Mouse (Mus musculus) spleen, postnatal 4 days (tissue): Measurements from ENCODE around the gene Clmn.
A peak's percentile ranks its signal among the peaks of the same experiment; 100 is the strongest.
"Not testable (repeated sequence)": the region's sequence is repeated elsewhere in the genome, so short reads cannot be mapped to it uniquely, and the experiment has no call there.

ENCODE experiments used
- DNase-seq, 2 experiments: peaks; one replicate each; pipeline ENCODE4 v3.0.0; 2022; ENCODE audit warnings: low spot score in 2 of 2

Gene Clmn

DNA sequence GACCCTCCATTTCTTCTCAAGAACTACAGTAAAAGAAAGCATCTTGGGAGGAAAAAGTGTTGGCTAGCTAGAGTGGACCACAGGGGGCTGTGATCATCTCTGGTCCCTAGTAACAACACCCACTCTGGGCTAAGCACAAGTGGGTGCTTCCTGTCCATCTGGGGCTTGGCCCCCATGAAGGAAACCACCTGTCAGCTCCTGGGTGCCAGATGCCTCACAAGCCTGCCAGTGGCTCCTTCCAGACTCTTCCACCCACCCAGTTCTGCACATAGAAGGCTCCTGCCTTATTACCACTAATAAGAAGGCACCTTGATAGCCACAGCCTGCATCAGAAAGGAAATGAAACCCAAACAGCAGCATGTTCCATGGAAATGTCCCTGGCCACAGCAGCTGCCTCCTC lies 26.4 kb downstream of the Clmn start:
- no peak for DNase-seq

DNA sequence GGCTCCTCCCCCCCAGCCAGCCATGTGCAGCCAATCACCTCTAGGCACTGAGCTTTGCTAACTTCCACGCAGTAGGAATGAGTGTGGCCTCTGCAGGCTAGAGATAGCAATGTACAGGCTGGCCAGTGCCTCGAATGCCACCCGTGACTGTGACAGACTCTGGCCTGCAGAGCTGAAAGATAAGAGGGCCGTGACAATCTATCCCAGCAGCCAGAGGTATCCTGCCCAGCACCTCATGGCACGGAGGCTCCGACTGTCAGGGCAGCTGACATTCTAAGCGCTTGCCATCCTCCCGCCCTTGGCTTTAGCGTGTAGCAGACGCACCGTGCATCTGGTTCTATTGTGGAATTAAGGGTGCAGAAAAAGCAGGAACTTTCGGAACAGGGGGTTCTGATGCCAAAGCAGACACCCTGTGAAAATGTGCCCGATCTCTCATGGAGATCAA lies 26.9 kb downstream of the Clmn start:
- no peak for DNase-seq

DNA sequence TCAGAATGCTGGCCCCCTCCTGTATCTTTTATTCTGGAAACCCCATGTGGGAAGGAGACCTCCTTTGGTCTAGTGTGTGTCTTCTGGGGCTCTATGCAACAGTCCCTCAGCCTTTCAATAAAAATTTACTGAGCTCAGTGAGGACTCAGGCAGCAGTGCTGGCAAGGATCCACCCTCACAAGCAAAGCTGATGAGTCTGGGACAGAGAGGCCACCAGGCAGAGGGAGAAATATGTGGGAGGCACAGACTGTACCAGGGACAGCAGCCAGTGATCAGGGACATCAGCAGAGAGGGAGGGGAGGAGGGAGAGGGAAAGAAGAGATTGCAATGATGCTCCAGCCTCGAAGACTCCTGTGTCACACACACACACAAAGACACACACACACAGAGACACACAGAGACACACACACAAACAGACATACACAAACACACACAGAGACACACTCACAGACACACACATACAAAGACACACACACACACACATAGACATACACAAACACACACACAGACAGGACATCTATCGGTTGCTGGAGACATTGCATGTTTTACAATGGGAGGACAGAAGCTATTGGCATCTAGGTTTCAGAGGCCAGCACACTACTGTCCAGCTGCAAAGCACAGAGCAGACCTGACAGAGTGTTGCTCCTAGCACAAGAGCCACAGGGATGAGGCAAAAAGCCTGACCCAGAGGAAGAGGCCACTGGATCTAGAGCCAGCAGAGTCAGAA lies 27.6 kb downstream of the Clmn start:
- no peak for DNase-seq

DNA sequence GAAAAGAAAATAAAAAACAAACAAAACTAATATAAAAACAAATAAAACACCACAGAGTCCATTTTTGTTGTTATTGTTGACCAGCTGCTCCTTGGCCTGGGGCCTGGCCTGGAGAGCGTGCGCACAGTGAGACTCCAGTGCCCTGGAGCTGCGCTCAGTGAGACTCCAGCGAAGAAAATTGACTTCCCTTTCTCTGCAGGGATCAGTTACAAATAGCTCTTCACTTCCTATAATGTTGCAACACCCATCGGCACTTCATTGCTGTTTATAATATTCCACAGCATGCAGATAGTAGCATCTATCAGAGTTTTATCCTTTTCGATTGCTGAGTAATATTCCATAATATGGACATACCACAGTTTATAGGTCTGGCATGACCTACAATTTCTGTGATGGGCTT lies 28.6 kb downstream of the Clmn start:
- DNase-seq: no peak

DNA sequence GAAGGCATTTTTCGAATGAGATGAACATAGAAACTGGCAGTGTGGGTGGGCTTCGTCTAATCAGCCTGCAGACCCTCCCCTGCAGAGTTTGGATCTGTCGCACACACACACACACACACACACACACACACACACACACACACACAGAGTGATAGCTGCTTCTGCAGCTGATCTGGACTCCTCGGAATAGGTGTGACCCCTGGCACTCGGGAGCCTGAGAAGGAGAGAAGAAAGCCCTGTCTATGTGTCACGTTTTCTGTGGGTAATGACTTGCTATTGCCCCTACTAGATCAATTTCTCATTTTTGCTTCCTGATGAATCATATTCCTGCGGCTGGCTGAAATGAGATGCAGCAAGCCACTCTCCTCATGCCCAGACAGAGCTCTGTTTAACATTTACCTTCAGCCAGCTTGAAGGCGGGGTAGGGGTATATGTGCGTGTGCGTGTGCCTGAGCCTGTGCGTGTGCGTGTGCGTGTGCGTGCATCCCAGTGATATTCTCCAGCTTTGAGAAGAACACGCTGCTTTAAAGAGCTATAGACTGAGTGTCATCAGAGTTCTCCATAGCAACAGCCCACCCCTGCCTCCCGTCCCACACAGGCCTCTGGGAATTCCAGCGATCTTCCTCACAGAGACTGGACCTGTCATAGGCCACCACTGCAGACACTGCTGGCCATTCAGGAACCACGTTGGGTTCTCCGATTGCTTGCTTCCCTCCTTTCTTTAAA lies 29.3 kb downstream of the Clmn start:
- DNase-seq: no peak

DNA sequence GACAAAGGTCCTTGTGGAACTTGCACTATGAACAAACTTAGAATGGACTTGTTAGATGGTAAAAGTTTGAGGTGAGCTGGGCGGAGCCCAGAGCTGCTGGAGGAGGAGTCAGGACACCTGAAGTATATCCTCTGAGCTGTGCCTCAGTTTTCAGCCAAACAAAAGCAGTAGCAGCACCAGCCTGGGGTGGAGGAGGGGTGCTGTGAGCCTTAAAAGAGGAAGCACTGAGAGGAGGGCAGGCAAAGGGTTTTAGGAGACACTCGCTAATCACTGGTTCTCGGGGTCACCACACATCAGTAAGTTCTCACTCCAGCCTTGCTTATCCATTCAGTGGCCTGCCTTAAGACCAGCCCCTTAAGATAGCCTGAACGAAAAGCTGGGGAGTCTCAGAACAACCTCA lies 30.1 kb downstream of the Clmn start:
- DNase-seq: no peak

DNA sequence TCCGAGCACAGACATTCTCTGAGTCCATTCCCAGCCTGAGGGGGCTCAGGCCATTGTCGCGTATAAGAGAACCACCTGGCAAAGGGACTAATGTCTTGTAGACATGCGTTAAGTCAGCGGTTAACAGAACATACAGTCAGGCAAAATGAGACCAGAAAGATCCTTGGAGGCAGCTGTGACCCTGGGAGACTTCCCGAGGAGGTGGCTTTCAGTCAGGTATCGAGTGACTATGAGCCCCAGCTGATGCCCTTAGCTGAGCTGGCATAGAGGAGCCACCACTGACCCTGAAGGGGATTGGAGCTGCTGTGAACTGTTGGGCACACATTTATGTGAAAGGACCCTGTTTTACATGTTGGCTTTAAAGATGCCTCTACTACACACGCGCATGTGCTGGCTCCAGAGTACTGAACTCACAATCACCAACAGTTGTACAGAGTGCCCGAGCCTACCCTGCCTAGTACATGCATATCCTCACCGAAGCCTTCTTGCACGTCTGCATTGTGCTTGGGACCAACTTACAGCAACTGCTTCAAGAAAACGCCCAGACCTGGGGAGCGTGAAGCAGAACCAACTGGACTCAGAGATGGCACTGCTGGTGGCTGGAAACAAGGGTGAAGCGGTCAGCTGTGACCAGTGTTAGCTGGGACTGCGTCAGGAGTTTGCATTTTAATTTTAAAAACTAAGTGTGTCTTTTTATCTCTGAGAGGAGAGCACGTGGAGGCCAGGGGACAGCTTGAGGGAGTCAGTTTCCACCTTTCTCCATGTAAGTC lies 34.0 kb downstream of the Clmn start:
- DNase-seq: no peak

DNA sequence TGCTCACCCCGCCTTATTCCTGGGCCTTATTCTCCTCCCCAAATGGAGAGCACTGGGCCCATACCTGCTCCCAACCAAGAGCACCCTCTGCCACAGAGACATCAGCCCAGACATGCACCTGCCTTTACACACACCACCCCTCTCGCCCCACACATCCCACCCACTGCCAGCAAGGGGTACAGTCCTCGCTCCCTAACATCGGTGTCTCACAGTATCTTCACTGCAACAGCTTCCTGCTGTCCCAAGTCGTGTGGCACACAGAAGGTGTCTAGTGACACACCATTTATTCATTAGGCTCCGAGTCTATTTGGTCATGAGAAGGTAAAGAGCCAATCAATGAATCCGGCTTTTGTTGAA lies 34.6 kb downstream of the Clmn start:
- DNase-seq: no peak

DNA sequence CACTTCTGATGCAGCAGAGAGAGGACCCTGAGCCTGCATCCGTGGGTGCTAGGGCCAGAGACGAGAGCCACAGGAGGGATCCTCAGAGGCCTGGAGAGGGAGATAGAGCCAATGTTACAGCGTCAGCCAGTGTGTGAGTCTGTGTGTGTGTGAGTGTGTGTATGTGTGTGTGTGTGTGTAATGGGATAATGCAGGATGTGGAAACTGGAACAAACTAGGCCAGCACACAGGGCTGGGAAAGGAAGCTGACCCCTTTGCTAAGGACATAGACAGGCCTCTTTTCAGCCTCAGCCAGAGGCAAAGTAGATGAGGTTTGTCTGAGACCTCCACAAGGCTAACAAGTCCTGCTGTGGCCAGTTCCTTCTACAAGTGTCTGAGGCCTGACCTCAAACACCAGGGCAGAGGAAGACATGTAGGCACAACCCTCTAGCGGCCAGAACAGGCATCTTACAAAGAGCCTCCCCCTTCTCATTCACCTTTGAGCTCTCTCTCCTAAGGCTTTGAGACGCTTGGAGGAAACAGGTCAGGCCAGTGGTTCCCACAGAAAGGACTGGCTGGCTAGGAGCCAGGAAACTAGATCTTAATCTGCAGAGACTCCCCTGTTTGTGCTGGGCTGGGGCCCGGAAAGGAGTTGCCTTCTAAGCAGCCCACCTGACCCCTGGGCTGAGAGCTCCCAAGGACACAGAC lies 35.1 kb downstream of the Clmn start:
- no peak for DNase-seq

DNA sequence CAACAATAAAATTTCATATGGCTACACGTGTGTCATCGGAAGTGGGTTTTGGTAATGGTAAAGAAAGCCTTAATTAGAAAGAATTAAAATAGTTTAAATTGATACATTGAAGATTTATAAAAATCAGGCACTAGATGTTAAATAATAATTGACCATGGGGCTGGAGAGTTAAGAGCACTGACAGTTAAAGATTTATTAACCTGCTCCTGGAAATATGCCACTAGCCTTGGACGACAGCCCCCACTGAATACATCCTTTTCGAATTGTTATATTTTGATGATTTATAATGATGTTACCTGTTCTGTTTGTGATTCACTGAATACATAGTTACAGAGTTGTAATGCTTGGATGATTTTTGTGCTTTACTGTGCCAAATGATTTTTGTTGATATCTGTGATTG lies 35.9 kb downstream of the Clmn start:
- not testable (repeated sequence) for DNase-seq

DNA sequence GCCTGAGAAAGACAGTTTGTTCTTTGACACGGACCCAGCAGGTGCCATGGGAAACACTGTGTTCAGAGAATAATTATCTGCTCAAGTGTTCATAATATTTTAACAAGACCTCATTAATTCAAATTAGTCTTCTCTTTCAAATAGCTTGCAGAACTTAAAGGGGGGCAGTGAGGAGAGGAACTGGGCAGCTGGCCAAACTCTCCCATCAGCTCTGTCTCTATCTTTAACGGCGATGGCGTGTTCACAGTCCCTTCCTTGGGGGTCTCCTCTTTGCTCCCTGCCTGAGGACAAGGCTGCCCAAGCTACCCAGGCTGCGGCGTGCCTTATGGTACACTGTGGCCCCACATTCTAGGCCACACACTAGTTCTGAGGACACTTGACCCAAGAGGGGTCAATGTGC lies 37.2 kb downstream of the Clmn start:
- no peak for DNase-seq

DNA sequence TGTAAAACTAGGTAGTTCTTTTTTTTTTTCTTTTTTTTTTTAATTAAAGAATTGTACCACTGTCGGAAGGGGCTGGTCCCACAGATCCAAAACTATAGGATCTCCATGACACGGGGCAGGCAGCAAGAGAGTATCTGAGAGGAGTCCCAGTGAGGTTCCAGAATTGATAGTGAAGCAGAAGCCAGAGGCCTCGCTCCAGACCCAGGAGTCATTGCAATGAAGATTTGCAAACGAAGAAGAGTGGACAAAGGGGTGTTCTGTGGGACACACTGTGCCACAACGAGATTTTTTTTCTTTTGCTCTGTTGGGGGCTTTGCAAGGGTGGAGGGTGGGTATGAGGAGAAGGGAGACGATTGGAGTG lies 40.0 kb downstream of the Clmn start:
- DNase-seq: no peak

DNA sequence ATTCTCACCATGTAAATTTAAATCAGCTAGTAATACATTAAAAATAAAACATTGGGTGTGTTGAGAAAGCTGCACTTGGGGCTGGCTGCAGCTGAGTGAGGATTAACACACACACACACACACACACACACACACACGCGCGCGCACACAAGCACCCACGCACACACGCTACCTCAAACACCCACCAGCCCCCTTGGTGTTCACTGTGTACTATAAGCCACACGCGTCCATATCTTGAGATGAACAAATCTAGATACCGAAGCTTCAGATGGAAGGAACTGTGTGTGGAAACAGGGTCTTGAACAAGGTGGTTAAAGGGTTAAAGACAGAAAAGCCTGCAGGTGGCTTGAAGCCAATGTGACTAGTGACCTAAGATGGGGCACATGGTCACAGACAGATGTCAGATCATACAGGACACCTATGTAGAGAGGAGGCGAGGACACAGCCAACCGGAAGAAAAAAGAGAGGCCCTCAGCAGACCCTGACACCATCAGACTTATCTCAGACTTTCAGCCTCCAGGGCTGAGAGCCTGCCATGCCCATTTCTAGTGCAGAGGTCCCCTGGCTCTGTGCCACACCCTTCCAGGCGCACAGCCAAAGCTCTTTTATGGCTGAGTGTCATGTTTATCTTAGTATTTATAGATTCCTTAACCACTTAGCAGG lies 40.5 kb downstream of the Clmn start:
- DNase-seq: peak; percentile 90 to 92

DNA sequence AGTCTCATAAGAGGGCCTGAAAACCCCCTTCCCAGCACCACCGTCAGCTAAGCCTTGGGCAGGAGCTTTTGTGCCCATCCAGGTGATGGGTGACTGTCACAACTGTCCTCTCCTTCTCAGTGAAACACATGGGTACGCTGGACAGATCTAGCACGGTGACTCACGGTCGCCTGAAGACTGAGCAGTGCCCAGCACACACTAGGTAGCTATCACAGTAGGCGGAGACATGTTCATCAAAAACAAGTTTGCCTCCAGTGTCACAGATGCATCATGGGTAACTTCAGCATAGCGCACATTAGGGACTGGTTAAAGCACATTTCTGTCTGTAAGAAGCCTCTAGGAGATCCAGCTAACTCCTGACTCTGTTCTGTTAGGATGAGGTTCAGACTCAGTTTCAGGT lies 41.2 kb downstream of the Clmn start:
- no peak for DNase-seq

DNA sequence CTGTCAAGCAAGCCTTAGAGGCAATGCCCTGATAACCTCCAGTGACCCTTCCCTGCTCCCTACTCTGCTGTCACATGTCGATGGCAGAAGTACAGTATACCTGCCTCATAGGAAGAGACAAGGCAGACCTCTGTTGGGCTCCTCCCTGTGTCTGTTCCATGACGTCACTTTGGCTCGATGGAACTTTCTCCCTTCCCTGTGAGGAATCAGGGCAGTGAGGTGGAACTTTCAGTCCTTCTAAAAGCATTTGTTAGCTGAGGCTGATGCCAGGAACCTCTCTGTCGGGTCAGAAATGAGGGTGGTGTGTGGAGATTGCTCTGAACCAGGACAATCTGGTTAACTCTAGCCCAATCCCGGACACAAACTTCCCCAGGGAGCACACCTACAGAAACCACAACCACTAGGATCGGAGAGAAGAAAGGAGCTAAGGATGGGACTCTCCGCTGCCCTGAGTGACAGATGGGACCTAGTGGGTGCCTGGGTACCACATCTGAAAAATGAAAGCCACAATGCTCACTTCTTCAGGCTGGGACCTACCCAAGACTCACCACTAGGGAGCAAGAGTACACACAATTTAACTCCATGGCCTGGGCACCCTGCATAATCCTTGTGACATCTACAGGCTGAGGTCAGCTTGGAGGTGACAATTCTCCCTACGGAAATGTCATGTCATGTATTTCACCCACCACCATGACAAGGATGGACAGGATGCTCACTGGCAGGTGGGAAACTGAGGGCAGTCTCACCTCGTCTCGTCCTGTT lies 41.9 kb downstream of the Clmn start:
- DNase-seq: no peak

DNA sequence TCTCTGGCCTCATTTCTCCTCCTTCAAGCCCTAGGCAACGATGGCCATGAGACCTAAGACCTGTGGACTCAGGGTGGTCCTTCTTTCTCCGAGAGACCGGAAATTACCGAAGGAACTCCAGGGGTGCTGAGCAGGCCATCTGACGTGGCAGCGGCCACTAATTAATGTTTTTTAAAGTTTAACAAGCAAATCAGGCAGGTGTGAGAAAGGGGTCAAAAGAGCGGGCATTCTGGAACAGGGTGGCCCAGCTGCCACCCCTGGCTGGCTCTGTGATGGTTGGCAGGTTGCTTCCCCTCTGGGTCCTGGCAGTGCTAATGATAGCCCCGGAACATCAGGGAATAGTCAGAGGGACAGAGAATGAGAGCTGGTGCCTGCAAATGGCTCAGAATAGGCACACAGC lies 42.7 kb downstream of the Clmn start:
- no peak for DNase-seq

DNA sequence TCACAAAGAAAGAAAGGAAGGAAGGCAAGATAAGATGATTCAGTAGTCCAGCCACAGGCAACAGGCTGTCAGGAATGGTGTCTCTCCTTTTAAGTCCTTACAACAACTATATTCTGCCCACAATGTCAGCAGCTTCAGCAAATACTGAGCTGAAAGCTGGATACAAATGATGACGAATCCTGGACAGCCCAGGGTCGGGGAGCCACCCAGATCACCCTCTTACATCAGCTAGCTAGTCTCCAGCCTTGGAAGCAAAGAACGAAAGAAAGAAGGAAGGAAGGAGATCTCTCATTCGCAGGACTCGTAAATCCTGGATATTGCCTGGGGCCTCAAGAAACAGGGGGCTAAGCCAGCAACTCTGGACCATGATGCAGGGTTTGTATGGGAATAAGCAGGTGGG lies 44.8 kb downstream of the Clmn start:
- DNase-seq: no peak

DNA sequence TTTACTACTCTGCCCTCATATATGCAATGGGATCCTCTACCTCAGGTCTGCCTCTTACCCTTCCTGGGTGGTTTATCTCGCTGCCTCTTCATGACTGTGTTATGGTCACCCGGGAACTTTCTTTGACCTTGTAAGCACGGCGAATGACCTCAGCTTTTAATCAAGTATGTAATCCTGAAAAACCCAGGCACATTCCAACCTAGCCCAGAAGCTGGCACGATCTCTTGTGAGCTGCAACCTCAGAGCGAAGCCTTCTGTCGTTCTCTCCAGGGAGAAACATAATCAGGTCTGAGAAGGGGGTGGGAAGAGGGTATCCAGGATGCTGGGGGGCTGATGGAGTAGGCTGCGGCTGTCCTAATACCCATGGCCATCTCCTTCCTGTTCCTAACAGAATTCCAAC lies 45.8 kb downstream of the Clmn start:
- no peak for DNase-seq

DNA sequence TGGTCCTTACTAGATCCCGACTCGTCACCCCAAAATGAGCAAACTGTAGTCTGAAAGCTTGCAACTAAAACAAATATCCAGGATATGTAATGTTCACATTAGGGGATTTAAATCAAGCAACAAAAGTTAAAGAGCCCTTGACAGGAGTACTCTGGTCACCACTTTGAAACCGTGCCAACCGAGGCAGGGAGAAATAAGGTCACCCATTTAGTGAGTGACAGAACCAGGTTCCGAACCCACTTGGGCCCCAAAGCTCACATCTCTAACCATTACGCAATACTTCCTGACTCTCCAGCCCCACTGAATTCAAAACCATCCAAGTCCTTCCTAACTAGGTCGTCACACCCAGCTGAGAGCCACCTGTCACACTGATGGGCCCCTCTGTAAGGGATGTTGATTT lies 46.8 kb downstream of the Clmn start:
- DNase-seq: no peak

DNA sequence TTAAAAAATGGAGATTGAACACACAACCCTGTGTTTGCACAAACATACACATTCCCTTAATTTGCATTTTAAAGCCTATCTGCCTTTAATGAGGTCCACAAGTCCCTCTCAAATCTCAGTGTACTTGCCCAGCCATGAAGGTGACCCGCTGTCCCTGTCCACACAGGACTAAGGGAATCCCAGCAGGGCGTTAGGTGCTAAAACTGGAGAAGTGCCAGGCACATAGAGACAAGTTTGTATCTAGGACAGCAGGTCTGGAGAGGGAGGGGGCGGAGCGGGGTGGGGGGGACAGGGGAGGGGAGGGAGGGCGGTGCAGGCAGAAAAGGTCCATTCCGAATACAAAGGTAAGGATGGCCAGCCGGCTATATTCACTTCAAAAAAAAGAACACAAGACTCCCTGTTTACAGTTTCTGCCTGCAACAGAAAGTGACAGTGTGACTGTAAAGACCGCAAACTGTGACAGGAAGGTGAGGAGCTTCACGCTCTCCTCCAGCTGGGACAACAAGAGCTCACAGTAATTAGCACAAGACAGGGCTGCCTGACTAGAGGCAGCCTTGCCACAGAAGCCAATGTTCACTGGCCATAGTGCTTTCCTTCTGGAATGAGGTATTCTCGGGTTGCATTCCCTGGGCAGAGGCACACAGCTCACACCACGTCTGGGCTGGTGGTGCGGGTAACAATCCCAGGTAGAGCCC lies 47.6 kb downstream of the Clmn start:
- no peak for DNase-seq

DNA sequence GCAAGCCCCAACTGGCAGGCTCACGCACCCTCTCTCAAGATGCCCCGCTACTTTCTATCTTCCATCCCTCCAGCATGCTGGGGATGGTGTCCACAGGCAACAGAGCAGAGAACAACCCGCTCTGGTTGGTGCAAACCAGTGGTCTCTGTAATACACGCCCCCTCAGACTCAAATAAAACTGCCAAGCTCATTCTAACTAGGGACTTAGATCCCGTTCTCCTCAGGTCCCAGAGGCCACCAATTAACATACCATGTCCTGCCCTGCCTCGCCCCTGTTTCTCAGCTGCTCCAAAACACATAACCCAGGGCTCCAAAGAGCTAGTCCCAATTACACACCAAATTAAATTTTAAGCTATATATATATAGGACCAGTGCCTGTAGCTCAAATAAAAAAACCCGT lies 50.6 kb downstream of the Clmn start:
- no peak for DNase-seq
